Mouse (Mus musculus): ENCODE measurements at regions not wholly inside any gene's neighbourhood (a gene's known extent, or its start where the extent isn't known, plus 50 kb on each side); places are given as distances from the start of the nearest gene placed in this dataset.

- Histone ChIP-seq H3K4me3 (replicated peaks) (no peak overlapping the region), H3K27me3 (ENCODE audit: control insufficient read depth) (no peaks in the 10 kb centered on the region), H3K4me1 (ENCODE audit: control insufficient read depth) (no peaks in the 10 kb centered on the region), H3K36me3 (ENCODE audit: control insufficient read depth) (no peaks in the 10 kb centered on the region), H3K9me3 (ENCODE audit: control insufficient read depth, low read length) (peaks cover 7% of the 10 kb centered on the region; the same call in 1 of the 2 replicates)
- no peak for TF ChIP-seq TAL1 (IDR thresholded peaks at IDR 0.05; ENCODE audit: low read length)
- no peak for TF ChIP-seq GATA1 (IDR thresholded peaks at IDR 0.05; ENCODE audit: low read length)
Measured at GRCm38 (mm10) chr11:113117179-113117898, 335.3 kb downstream of the Sox9 start.

DNA sequence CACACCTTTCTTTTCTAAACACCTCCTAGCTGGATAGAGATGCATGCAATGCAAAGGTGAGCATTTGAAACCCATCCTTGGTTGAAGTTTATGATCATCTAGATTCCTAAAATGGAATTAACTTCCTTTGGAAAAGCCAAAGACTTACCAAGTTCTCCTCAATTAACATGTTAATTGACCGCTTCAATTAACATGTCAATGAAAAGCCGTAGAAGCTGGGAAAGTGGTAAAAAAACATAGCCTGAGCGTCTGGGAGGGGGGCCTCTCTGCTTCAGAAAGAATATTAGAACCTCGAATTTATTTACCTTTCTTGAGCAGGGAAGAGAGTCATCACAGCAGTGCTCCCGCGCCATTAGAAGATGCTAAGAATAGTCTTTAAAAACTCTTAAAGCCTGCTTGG is 338.5 kb downstream of the Sox9 start:
- H3K4me3 ChIP-seq (replicated peaks), result no peak overlapping the region
- no peaks in the 10 kb centered on the region for H3K27me3 ChIP-seq (ENCODE audit: control insufficient read depth)
- TF ChIP-seq TAL1 (IDR thresholded peaks at IDR 0.05; ENCODE audit: low read length) (no peak), GATA1 (IDR thresholded peaks at IDR 0.05; ENCODE audit: low read length) (no peak)
- H3K36me3 ChIP-seq (ENCODE audit: control insufficient read depth), result no peaks in the 10 kb centered on the region
- peaks cover 7% of the 10 kb centered on the region; the same call in 1 of the 2 replicates for H3K9me3 ChIP-seq (ENCODE audit: control insufficient read depth, low read length)
- no peaks in the 10 kb centered on the region for H3K4me1 ChIP-seq (ENCODE audit: control insufficient read depth)

GRCm38 (mm10) chr11:113121307-113121706 is 339.3 kb downstream of the Sox9 start:
- Histone ChIP-seq H3K9me3 (ENCODE audit: control insufficient read depth, low read length) (peaks cover 7% of the 10 kb centered on the region; the same call in 1 of the 2 replicates), H3K4me1 (ENCODE audit: control insufficient read depth) (no peaks in the 10 kb centered on the region), H3K4me3 (replicated peaks) (no peak overlapping the region), H3K27me3 (ENCODE audit: control insufficient read depth) (no peaks in the 10 kb centered on the region), H3K36me3 (ENCODE audit: control insufficient read depth) (no peaks in the 10 kb centered on the region)
- TF ChIP-seq TAL1 (IDR thresholded peaks at IDR 0.05; ENCODE audit: low read length) (no peak), GATA1 (IDR thresholded peaks at IDR 0.05; ENCODE audit: low read length) (no peak)

- Histone ChIP-seq H3K9me3 (ENCODE audit: control insufficient read depth, low read length) (peaks cover 5% of the 10 kb centered on the region; the same call in 1 of the 2 replicates), H3K36me3 (ENCODE audit: control insufficient read depth) (no peaks in the 10 kb centered on the region), H3K4me3 (replicated peaks) (no peak overlapping the region), H3K4me1 (ENCODE audit: control insufficient read depth) (no peaks in the 10 kb centered on the region), H3K27me3 (ENCODE audit: control insufficient read depth) (no peaks in the 10 kb centered on the region)
- TF ChIP-seq TAL1 (IDR thresholded peaks at IDR 0.05; ENCODE audit: low read length) (no peak), GATA1 (IDR thresholded peaks at IDR 0.05; ENCODE audit: low read length) (no peak)
Measured at GRCm38 (mm10) chr11:113122137-113122536, 340.1 kb downstream of the Sox9 start.

- H3K36me3 ChIP-seq (ENCODE audit: control insufficient read depth), result no peaks in the 10 kb centered on the region
- peaks cover 5% of the 10 kb centered on the region; the same call in 1 of the 2 replicates for H3K9me3 ChIP-seq (ENCODE audit: control insufficient read depth, low read length)
- no peaks in the 10 kb centered on the region for H3K27me3 ChIP-seq (ENCODE audit: control insufficient read depth)
- H3K4me3 ChIP-seq (replicated peaks), result no peak overlapping the region
- no peaks in the 10 kb centered on the region for H3K4me1 ChIP-seq (ENCODE audit: control insufficient read depth)
- TF ChIP-seq TAL1 (IDR thresholded peaks at IDR 0.05; ENCODE audit: low read length) (no peak), GATA1 (IDR thresholded peaks at IDR 0.05; ENCODE audit: low read length) (no peak)
Measured at GRCm38 (mm10) chr11:113122964-113123363, 340.9 kb downstream of the Sox9 start.

DNA sequence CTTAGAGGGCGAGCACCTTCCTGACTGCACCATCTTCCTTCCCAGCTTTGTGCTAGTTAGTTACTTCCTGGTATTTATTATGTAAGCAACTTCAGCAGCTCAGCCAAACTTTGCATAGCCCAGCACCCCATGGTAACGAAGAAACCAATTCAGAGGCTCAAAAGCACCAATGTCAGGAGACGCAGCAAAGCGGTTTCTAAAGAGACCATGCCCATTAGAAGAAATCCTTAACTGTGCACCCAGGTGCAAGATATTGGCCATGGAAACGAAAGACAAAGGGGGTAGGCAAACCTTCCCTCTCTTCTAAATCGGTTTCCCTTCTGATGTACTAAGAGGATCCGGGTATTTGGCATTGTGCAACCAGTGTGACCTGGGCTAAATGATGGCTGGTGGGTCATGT is 343.8 kb downstream of the Sox9 start:
- H3K27me3 ChIP-seq (ENCODE audit: control insufficient read depth), result no peaks in the 10 kb centered on the region
- no peaks in the 10 kb centered on the region for H3K36me3 ChIP-seq (ENCODE audit: control insufficient read depth)
- H3K4me1 ChIP-seq (ENCODE audit: control insufficient read depth), result no peaks in the 10 kb centered on the region
- TF ChIP-seq GATA1 (IDR thresholded peaks at IDR 0.05; ENCODE audit: low read length) (no peak), TAL1 (IDR thresholded peaks at IDR 0.05; ENCODE audit: low read length) (no peak)
- peaks cover 8% of the 10 kb centered on the region for H3K9me3 ChIP-seq (ENCODE audit: control insufficient read depth, low read length)
- H3K4me3 ChIP-seq (replicated peaks), result no peak overlapping the region

DNA sequence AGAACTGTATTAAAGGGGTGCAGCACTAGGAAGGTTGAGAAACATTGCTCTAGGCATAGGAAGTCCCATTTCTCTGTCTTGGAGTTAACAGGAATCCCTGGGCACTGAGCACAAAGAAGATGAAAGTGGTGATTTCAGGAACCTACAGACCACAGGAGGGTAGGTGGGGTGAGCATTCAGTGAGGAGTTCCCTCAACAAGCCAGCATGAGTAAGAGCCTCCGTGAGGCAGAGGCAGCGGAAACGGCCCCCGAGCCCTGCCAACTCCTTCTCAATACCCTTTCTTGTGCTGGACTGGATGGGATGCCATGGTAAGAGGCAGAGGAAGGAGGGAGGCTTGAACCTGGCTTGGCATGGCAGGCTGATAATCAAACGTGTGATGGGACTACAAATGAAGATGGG is 347.2 kb downstream of the Sox9 start:
- Histone ChIP-seq H3K9me3 (ENCODE audit: control insufficient read depth, low read length) (peaks cover 10% of the 10 kb centered on the region), H3K27me3 (ENCODE audit: control insufficient read depth) (no peaks in the 10 kb centered on the region)
- TF ChIP-seq TAL1 (IDR thresholded peaks at IDR 0.05; ENCODE audit: low read length) (no peak), GATA1 (IDR thresholded peaks at IDR 0.05; ENCODE audit: low read length) (no peak)

GRCm38 (mm10) chr11:113129975-113130374 is 348.0 kb downstream of the Sox9 start:
- H3K4me3 ChIP-seq (replicated peaks), result no peak overlapping the region
- TF ChIP-seq TAL1 (IDR thresholded peaks at IDR 0.05; ENCODE audit: low read length) (no peak), GATA1 (IDR thresholded peaks at IDR 0.05; ENCODE audit: low read length) (no peak)
- H3K9me3 ChIP-seq (ENCODE audit: control insufficient read depth, low read length), result peaks cover 10% of the 10 kb centered on the region
- H3K27me3 ChIP-seq (ENCODE audit: control insufficient read depth), result no peaks in the 10 kb centered on the region
- H3K4me1 ChIP-seq (ENCODE audit: control insufficient read depth), result no peaks in the 10 kb centered on the region
- H3K36me3 ChIP-seq (ENCODE audit: control insufficient read depth), result no peaks in the 10 kb centered on the region

More for the DNA sequence above, 347.2 kb downstream of the Sox9 start:
- no peak overlapping the region for H3K4me3 ChIP-seq (replicated peaks)
- H3K36me3 ChIP-seq (ENCODE audit: control insufficient read depth), result no peaks in the 10 kb centered on the region
- H3K4me1 ChIP-seq (ENCODE audit: control insufficient read depth), result no peaks in the 10 kb centered on the region

GRCm38 (mm10) chr11:113132078-113133064 is 350.3 kb downstream of the Sox9 start:
- H3K27me3 ChIP-seq (ENCODE audit: control insufficient read depth), result no peaks in the 10 kb centered on the region
- no peak overlapping the region for H3K4me3 ChIP-seq (replicated peaks)
- no peaks in the 10 kb centered on the region for H3K4me1 ChIP-seq (ENCODE audit: control insufficient read depth)
- peaks cover 10% of the 10 kb centered on the region for H3K9me3 ChIP-seq (ENCODE audit: control insufficient read depth, low read length)
- TF ChIP-seq GATA1 (IDR thresholded peaks at IDR 0.05; ENCODE audit: low read length), result no peak
- no peak for TF ChIP-seq TAL1 (IDR thresholded peaks at IDR 0.05; ENCODE audit: low read length)
- no peaks in the 10 kb centered on the region for H3K36me3 ChIP-seq (ENCODE audit: control insufficient read depth)

Measured in erythroblast, embryonic 14.5 days (primary cell).